Mouse (Mus musculus) heart, postnatal 0 days (tissue): ENCODE results near the gene Vmn2r17. TPM values are rescaled to one million over a fixed set of nuclear protein-coding genes. Genes with fewer than 3 reads are reported as not detected.

Experiments
- ATAC-seq: fragments of 200-750 bp; cut with Nextera tagmentation; 2 replicates; pipeline ENCODE4 v1.8.0; 2017; ENCODE audit warnings: low read depth, moderate number of reproducible peaks, moderate library complexity; ENCODE audit not compliant: insufficient read depth
- DNase-seq: peaks from one replicate; pipeline ENCODE4 v3.0.0-alpha.2; 2016; ENCODE audit warnings: low spot score
- H3K27ac ChIP-seq: fragments of 300-500 bp; sonication (generic); 2 replicates; pipeline ENCODE4 v1.5.1; 2014; ENCODE audit warnings: low read depth, mild to moderate bottlenecking
- H3K27me3 ChIP-seq: fragments of 300-500 bp; sonication (generic); 2 replicates; pipeline ENCODE4 v1.6.1; 2014; ENCODE audit warnings: low read length, mixed read lengths; ENCODE audit not compliant: control insufficient read depth, insufficient read depth
- H3K36me3 ChIP-seq: fragments of 300-500 bp; sonication (generic); replicated peaks from 2 replicates; pipeline ENCODE4 v1.6.1; 2014; ENCODE audit warnings: low read length, mixed read lengths; ENCODE audit not compliant: control insufficient read depth, insufficient read depth
- H3K4me1 ChIP-seq: fragments of 300-500 bp; sonication (generic); 2 replicates; pipeline ENCODE4 v1.6.1; 2014; ENCODE audit warnings: antibody characterized with exemption; ENCODE audit not compliant: control insufficient read depth, insufficient read depth
- H3K4me2 ChIP-seq: fragments of 300-500 bp; sonication (generic); 2 replicates; pipeline ENCODE4 v1.6.1; 2014; ENCODE audit warnings: low read depth, mild to moderate bottlenecking, low read length, moderate library complexity
- H3K4me3 ChIP-seq: fragments of 300-500 bp; sonication (generic); 2 replicates; pipeline ENCODE4 v1.5.1; 2014; ENCODE audit warnings: low read depth, low read length
- H3K9ac ChIP-seq: fragments of 300-500 bp; sonication (generic); replicated peaks from 2 replicates; pipeline ENCODE4 v1.6.1; 2014; ENCODE audit warnings: low read depth, low read length, mixed read lengths
- H3K9me3 ChIP-seq: fragments of 300-500 bp; sonication (generic); replicated peaks from 2 replicates; pipeline ENCODE4 v1.6.1; 2016; ENCODE audit warnings: low read length; ENCODE audit not compliant: control insufficient read depth
- CTCF ChIP-seq: IDR thresholded peaks from 2 replicates; pipeline ENCODE4 v1.5.1; 2016; ENCODE audit warnings: antibody characterized with exemption, control low read depth, low read depth
- EP300 ChIP-seq: IDR thresholded peaks from 2 replicates; pipeline ENCODE4 v1.6.1; 2016; ENCODE audit warnings: antibody characterized with exemption, low read depth
- WGBS: fragments of 180-500 bp; shearing (Covaris S2); extraction: QIAGEN DNeasy Blood & Tissue Kit; methylation state at CpG from one replicate; pipeline ENCODE4 v1.1.7; 2014; 5-methylcytosine and 5-hydroxymethylcytosine counted together
- polyA plus RNA-seq: library from polyadenylated mRNA; unstranded; fragments of >200 nt; fragmentation: Nextera tagmentation; extraction: Ambion mirVana; gene quantifications from 2 replicates; pipeline ENCODE4 v1.2.1, GENCODE M21; 2015
- total RNA-seq: library from RNA; depleted of rRNA; stranded (reverse); fragments of >200 nt; gene quantifications from 2 replicates; pipeline ENCODE4 v1.2.3, GENCODE M21; 2014; ENCODE audit warnings: low replicate concordance; rRNA removed

Vmn2r17 gene
- total RNA-seq (not detected in 2 replicates), polyA plus RNA-seq (not detected in 2 replicates)

- H3K36me3 ChIP-seq = no peaks in the 10 kb centered on the region
- no peaks in the 10 kb centered on the region for H3K9me3 ChIP-seq
- H3K27ac ChIP-seq = no peak within 1 kb of the TSS
- no peak within 1 kb of the TSS for H3K9ac ChIP-seq
- no peak for TF ChIP-seq EP300
- TF ChIP-seq CTCF = no peak
- no peaks in the 10 kb centered on the region for H3K4me1 ChIP-seq
- no peak for DNase-seq
- no peak within 1 kb of the TSS for H3K4me2 ChIP-seq
- H3K27me3 ChIP-seq = no peaks in the 10 kb centered on the region
- no peak within 1 kb of the TSS for H3K4me3 ChIP-seq
- no peak for ATAC-seq
- WGBS = 27% methylated on average over 2 of the region's 2 CpGs
These were observed at the start of gene Vmn2r17 for GRCm38 (mm10) chr5:109419388-109419787. Gene Vmn2r17 (plus strand): TSS chr5:109419688.

GRCm38 (mm10) chr5:109466576-109467506 is 47.4 kb downstream of the Vmn2r17 start:
- TF ChIP-seq EP300 = no peak
- no peak for TF ChIP-seq CTCF

GRCm38 (mm10) chr5:109506729-109507128 is 87.2 kb downstream of the Vmn2r17 start:
- Histone ChIP-seq H3K27me3 (no peaks in the 10 kb centered on the region), H3K36me3 (no peaks in the 10 kb centered on the region), H3K4me1 (no peaks in the 10 kb centered on the region), H3K27ac (no peak overlapping the region), H3K9me3 (no peaks in the 10 kb centered on the region), H3K4me2 (no peak overlapping the region), H3K9ac (no peak overlapping the region), H3K4me3 (no peak overlapping the region)
- WGBS = 3% methylated on average over 1 of the region's 1 CpGs
- DNase-seq = no peak
- ATAC-seq = no peak
- TF ChIP-seq CTCF = peak; percentile 35
- no peak for TF ChIP-seq EP300

More at GRCm38 (mm10) chr5:109466576-109467506, 47.4 kb downstream of the Vmn2r17 start:
- Histone ChIP-seq H3K27ac (no peak overlapping the region), H3K9me3 (peaks cover 7% of the 10 kb centered on the region; the same call in 1 of the 2 replicates), H3K4me3 (peak overlapping the region; percentile 1), H3K4me2 (peak overlapping the region; percentile 38; the same call in 1 of the 2 replicates), H3K9ac (no peak overlapping the region), H3K36me3 (no peaks in the 10 kb centered on the region), H3K4me1 (no peaks in the 10 kb centered on the region), H3K27me3 (no peaks in the 10 kb centered on the region)
- peak; percentile 14 for DNase-seq
- no peak for ATAC-seq
- 21% methylated on average over 19 of the region's 21 CpGs for WGBS

Other genes with a start within 250 kb of the Vmn2r17 start
- not detected in 2 replicates for gene Vmn2r13, start 227.5 kb upstream of the Vmn2r17 start, total RNA-seq
- not detected in 2 replicates for gene Vmn2r13, start 227.5 kb upstream of the Vmn2r17 start, polyA plus RNA-seq
- gene Vmn2r14, start 195.0 kb upstream of the Vmn2r17 start, total RNA-seq = not detected in 2 replicates
- gene Vmn2r14, start 195.0 kb upstream of the Vmn2r17 start, polyA plus RNA-seq = not detected in 2 replicates
- not detected in 2 replicates for gene Vmn2r15, start 122.0 kb upstream of the Vmn2r17 start, total RNA-seq
- gene Vmn2r15, start 122.0 kb upstream of the Vmn2r17 start, polyA plus RNA-seq = not detected in 2 replicates
- not detected in 2 replicates for gene Vmn2r16, start 89.5 kb upstream of the Vmn2r17 start, total RNA-seq
- not detected in 2 replicates for gene Vmn2r16, start 89.5 kb upstream of the Vmn2r17 start, polyA plus RNA-seq
- 10.4 and 13.2 TPM in 2 replicates for gene Crlf2, start 139.3 kb downstream of the Vmn2r17 start, total RNA-seq
- 10.6 and 11.5 TPM in 2 replicates for gene Crlf2, start 139.3 kb downstream of the Vmn2r17 start, polyA plus RNA-seq